Mouse (Mus musculus) adrenal gland (tissue): ENCODE measurements around the gene Vmn2r37.
"Not testable (repeated sequence)": the region's sequence is repeated elsewhere in the genome, so short reads cannot be mapped to it uniquely, and the experiment has no call there.

Experiments
- intact Hi-C: fragments of 180-260 bp; cut with DNase I; formaldehyde crosslinking; loops from one replicate; pipeline ENCODE4 v1.15.1; 2025
- long read RNA-seq, 2 experiments: library from polyadenylated mRNA; unstranded; transcript quantifications; one replicate each; pipeline ENCODE4 v2.0.0; 2020; ENCODE audit warnings: borderline replicate concordance in 1 of 2; ENCODE audit not compliant: insufficient replicate concordance in 1 of 2

Gene Vmn2r37
- long read RNA-seq, experiment 1, result 0 reads
- long read RNA-seq, experiment 2, result 0 reads

- intact Hi-C loops, result not testable (repeated sequence)
Observed at GRCm38 (mm10) chr7:9223553-9223952, at the start of gene Vmn2r37. Vmn2r37 (minus strand) TSS chr7:9223653.
